Mouse (Mus musculus) monocyte, adult 5-6 weeks (primary cell): Measurements from ENCODE around the gene Sel1l3. TPM values are rescaled to one million over a fixed set of nuclear protein-coding genes. Genes with fewer than 3 reads are reported as not detected.

Source experiments
- ATAC-seq: fragments of 153-309, 156-312 bp; replicated peaks from 2 replicates; pipeline ENCODE4 v1.8.0; 2017; ENCODE audit warnings: mild to moderate bottlenecking; ENCODE audit not compliant: low TSS enrichment, insufficient number of reproducible peaks, severe bottlenecking, poor library complexity, low FRiP score
- total RNA-seq: library from RNA; stranded (forward); fragments of 200-1000, 200-491, 200-594 nt; gene quantifications from 3 replicates; pipeline ENCODE4 v1.2.3, GENCODE M21; 2017

The Sel1l3 gene
- total RNA-seq, 1 experiment from 2014 or later, result 0.38 TPM

- no peak for ATAC-seq
Observed at GRCm38 (mm10) chr5:53225434-53225833, 11.7 kb upstream of the Sel1l3 start.

DNA sequence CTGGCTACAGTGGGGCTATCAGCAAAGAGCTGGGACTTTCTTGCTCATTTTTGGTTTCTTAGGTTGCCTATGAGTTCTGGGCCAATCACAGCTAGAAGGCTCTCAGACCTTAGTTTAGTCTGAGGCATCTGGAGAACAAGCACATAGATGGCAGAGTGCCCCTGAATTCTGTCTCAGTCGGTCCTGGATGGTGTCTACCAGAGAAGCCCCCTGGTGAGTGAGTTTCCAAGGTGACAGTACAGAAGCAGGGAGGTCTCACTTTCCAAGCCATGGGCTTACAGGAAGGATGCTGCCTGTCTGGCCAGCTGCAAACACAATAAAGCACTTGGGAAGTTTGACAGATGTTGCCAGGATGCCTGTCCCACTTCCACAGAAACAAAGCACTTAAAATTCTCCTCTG is 1.1 kb upstream of the Sel1l3 start:
- no peak for ATAC-seq

- no peak for ATAC-seq
Observed at GRCm38 (mm10) chr5:53214362-53214761, 635 bp upstream of the Sel1l3 start.

GRCm38 (mm10) chr5:53212782-53213710 is 681 bp downstream of the Sel1l3 start:
- ATAC-seq, result no peak

GRCm38 (mm10) chr5:53212087-53212781 is 1.5 kb downstream of the Sel1l3 start:
- no peak for ATAC-seq

GRCm38 (mm10) chr5:53211241-53211640 is 2.5 kb downstream of the Sel1l3 start:
- no peak for ATAC-seq

- no peak for ATAC-seq
Observed at GRCm38 (mm10) chr5:53210481-53210880, 3.2 kb downstream of the Sel1l3 start.

DNA sequence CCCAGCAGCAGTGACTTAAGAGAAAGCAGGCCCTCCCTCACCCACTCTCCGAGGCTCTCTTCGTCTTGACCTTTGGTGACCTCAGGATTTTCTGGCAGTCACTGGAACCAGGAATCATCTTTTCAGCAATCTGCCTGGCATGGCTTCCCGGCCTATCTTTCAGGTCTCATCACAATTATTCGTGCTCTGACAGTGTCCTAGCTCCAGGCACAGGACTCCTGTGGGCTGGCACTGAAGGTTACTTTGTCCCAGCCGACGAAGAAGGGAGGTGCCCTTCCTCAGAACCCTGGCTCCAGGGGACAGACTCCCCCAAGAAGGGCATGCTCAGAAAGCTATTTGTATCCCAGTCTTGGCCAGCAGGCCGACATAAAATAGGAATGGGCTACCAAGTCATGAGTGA is 4.0 kb downstream of the Sel1l3 start:
- ATAC-seq, result no peak

DNA sequence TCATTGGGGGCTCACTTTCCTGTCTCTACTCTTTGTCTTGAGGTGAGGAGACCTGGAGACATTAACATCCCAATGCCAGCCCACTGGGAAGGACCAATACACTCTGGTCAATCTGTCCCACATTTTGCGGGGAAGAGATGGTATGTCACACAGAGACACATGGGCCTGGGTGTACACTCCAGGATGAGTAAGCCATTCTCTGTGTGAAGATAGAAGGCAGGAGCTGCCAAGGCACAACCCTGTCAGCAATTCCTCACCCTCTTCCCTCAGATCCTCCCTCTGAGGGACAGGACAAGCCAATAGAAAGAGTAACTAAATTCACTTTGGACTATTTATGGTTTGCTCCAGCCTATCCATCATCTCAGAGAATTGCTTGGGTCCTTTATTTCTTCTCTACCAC is 5.0 kb downstream of the Sel1l3 start:
- no peak for ATAC-seq

GRCm38 (mm10) chr5:53206575-53206974 is 7.2 kb downstream of the Sel1l3 start:
- ATAC-seq, result no peak

DNA sequence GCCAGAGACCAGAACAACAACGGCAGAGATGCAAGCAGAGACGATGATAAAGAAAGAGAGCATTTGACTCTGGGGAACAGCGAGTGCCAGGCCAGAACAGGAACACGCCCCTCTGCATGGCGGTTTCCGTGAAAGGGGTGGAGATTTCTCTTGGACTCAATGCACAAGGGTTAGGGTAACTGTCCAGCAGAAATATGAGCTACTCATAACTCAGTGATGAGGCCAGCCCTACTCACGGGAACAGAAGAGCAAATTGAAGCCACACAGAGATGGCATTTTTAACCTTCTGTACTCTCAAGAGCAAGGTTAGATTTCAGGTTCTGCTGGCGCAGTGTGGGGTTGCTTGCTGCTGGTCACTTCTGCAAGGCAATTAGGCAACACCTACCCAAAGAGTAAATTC is 11.0 kb downstream of the Sel1l3 start:
- ATAC-seq, result no peak

DNA sequence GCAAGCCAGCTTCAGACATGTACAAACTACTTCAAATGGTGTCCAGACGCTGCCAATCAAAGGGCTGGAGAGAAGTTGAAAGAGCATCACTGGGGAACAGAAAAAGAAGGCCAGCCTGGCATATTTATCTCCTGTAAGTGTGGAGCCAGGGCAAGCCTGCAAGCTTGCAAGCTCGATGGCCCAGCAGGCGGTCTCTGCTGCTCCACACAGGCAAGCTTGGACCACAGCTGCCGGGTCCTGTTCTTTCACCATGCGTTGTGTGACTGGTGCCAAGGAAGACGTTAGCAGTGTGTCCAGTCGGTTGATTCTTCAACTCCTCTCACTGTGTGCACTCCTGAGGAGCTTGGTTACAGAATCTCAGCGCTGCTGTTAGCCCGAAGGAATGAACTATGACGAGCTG is 12.9 kb downstream of the Sel1l3 start:
- no peak for ATAC-seq

- ATAC-seq, result no peak
Observed at GRCm38 (mm10) chr5:53198408-53198807, 15.3 kb downstream of the Sel1l3 start.

GRCm38 (mm10) chr5:53196387-53197088 is 17.2 kb downstream of the Sel1l3 start:
- no peak for ATAC-seq

- ATAC-seq, result peak; percentile 72; the same call in 1 of the 2 replicates
Observed at GRCm38 (mm10) chr5:53194841-53195240, 18.9 kb downstream of the Sel1l3 start.

GRCm38 (mm10) chr5:53194421-53194820 is 19.3 kb downstream of the Sel1l3 start:
- no peak for ATAC-seq

DNA sequence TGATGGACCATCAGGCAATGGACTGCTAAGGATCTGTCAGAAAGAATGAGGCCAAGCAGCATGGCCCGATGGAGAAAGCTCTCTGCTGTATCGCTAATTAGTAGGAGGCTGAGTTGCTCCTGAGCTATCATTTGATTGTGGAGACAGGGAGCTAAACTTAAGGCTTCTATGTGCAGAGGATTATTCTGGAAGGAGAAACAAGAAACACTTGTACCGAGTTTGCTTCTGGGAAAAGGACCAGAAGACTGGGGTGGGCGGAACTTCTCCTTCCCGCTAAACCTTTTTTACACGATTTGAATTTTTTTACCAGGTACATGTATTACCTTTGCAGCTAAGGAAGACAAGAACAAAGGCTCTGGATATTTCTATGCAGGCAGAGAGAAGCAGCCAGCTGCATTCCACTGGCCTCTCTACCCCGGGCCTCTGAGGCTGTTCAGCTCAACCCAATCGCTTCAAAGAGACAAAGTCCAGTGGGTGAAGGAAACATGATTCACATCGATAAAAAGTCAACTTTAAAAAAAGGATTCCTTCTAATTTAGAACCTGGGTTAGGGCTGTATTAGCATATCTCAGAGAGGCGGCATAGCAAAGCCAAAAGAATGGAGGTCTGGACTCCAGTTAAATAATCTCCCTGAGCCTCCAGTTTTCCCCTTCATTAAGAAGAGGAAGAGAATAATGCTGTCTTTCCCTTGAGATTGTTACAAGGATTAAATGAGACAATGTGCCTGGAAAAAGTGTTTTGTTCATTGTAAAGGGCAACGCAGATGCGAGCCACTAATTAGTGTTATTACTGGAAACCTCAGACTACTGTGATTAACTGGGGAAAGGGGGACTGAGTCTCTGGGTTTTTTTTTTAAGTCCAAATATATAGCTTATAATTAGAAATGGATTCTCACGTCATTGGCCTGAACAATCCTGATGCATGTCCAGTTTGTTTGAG is 20.4 kb downstream of the Sel1l3 start:
- ATAC-seq, result no peak

DNA sequence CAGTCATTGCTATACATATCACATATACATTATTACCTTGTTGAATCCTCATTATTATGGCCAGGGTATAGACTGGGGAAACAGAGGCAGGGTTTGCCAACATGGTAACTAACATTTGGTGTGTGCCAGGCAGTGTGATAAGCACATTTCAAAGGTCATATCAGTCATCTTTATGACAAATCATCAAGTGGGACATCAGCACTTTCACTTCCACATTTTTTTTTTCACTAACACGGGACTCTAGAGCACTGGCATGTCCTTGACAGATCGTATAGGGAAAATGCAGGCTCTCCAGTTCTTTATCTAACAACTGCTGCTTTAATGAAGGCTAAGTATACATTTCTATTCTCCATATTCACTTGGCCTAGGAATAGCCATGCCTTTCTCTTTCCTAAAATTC is 25.1 kb downstream of the Sel1l3 start:
- ATAC-seq, result peak; percentile 74; the same call in 1 of the 2 replicates
